Mouse (Mus musculus) lung, embryonic 16.5 days (tissue): ENCODE results near the gene Gm11554. TPM values are rescaled to one million over a fixed set of nuclear protein-coding genes. Genes with fewer than 3 reads are reported as not detected.
"Not testable (repeated sequence)": the region's sequence is repeated elsewhere in the genome, so short reads cannot be mapped to it uniquely, and the experiment has no call there.

Source experiments
- ATAC-seq: fragments of 200-750 bp; cut with Nextera tagmentation; 2 replicates; pipeline ENCODE4 v1.8.0; 2017; ENCODE audit warnings: low read depth, mild to moderate bottlenecking, moderate library complexity
- H3K27ac ChIP-seq: fragments of 300-500 bp; sonication (generic); 2 replicates; pipeline ENCODE4 v1.5.1; 2014; ENCODE audit warnings: mild to moderate bottlenecking, control low read depth, low read length
- H3K27me3 ChIP-seq: fragments of 300-500 bp; sonication (generic); 2 replicates; pipeline ENCODE4 v1.6.1; 2014; ENCODE audit warnings: low read depth, low read length, mixed read lengths; ENCODE audit not compliant: control insufficient read depth, insufficient read depth
- H3K36me3 ChIP-seq: fragments of 300-500 bp; sonication (generic); 2 replicates; pipeline ENCODE4 v1.6.1; 2014; ENCODE audit warnings: low read length; ENCODE audit not compliant: control insufficient read depth, insufficient read depth
- H3K4me1 ChIP-seq: fragments of 300-500 bp; sonication (generic); replicated peaks from 2 replicates; pipeline ENCODE4 v1.6.1; 2014; ENCODE audit warnings: low read length, mixed read lengths; ENCODE audit not compliant: control insufficient read depth, insufficient read depth
- H3K4me2 ChIP-seq: fragments of 300-500 bp; sonication (generic); 2 replicates; pipeline ENCODE4 v1.6.1; 2014; ENCODE audit warnings: low read depth, low read length, control low read depth
- H3K4me3 ChIP-seq: fragments of 300-500 bp; sonication (generic); 2 replicates; pipeline ENCODE4 v1.5.1; 2014; ENCODE audit warnings: mild to moderate bottlenecking, low read length, control low read depth
- H3K9ac ChIP-seq: fragments of 300-500 bp; sonication (generic); 2 replicates; pipeline ENCODE4 v1.6.1; 2014; ENCODE audit warnings: low read length, control low read depth
- H3K9me3 ChIP-seq: fragments of 300-500 bp; sonication (generic); 2 replicates; pipeline ENCODE4 v1.6.1; 2016; ENCODE audit warnings: low read length; ENCODE audit not compliant: control insufficient read depth
- WGBS: fragments of 180-500 bp; shearing (Covaris S2); extraction: QIAGEN DNeasy Blood & Tissue Kit; methylation state at CpG from one replicate; pipeline ENCODE4 v1.1.7; 2014; 5-methylcytosine and 5-hydroxymethylcytosine counted together
- polyA plus RNA-seq: library from polyadenylated mRNA; unstranded; fragments of >200 nt; fragmentation: Nextera tagmentation; extraction: Ambion mirVana; gene quantifications from 2 replicates; pipeline ENCODE4 v1.2.1, GENCODE M21; 2015

Gm11554 gene
- polyA plus RNA-seq, 1 experiment from 2014 or later = not detected

DNA sequence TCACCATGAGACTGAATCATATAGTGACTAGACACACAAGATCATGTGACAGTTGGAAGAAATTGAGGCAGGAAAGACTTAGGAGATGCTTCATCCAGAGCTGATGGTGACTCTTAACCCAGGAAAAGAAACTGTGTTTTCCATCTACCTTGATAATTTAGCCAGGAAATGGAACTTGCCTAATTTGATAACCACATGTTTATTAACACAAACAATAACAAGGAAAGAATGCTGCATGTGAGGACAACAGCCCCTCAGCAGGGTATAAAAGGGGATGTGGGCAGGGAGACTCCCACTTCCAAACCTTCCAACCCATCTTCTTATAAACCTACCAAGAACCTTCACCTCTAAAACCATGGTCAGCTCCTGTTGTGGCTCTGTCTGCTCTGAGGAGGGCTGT, 19.3 kb downstream of the Gm11554 start, which contains the start of gene Krtap4-9:
Krtap4-9 (plus strand) TSS at position 301 of the 400 bp plus-strand sequence.
- not testable (repeated sequence) for H3K9me3 ChIP-seq

DNA sequence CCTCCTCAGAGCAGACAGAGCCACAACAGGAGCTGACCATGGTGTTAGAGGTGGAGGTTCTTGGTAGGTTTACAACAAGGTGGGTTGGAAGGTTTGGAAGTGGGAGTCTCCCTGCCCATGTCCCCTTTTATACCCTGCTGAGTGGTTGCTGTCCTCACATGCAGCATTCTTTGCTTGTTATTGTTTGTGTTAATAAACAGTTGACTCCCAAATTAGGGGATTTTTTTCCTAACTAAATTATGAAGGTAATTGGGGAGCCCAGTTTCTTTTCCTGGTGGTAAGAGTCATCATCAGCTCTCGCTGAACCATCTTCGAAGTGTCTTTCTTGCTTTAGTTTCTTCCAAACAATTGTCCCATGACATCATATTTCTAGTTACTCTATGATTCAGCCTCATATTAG, 23.6 kb downstream of the Gm11554 start, which contains the start of gene Krtap4-8:
Krtap4-8 (minus strand) TSS at position 101 of the 400 bp plus-strand sequence.
- no peak within 1 kb of the TSS for H3K9ac ChIP-seq

More for the DNA sequence above, 19.3 kb downstream of the Gm11554 start, which contains the start of gene Krtap4-9:
- H3K36me3 ChIP-seq, H3K4me1 ChIP-seq, H3K9ac ChIP-seq, H3K4me2 ChIP-seq, H3K27ac ChIP-seq, H3K27me3 ChIP-seq, ATAC-seq, H3K4me3 ChIP-seq: not testable (repeated sequence)

DNA sequence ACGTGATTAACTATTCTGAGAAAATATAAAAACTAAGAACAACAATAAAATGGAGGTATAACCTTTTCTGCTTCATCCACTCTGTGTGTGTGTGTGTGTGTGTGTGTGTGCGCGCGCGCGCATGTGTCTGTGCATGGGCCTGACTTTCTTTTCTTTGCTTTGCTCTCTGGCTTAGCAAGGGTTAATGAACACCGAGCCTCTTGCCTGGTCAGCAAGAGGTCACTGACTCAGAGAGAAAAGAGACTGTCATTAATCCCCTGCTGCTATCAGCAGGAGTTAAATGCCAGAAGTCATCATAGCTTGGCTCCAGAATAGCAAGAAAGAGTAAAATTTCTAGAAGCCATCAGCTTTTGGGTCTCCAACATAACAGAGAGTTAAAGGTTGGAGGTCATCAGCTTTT, 25.8 kb downstream of the Gm11554 start:
- H3K9ac ChIP-seq = no peak overlapping the region
- ATAC-seq = no peak
- 62% methylated on average over 7 of the region's 7 CpGs for WGBS
- no peak overlapping the region for H3K27ac ChIP-seq
- H3K27me3 ChIP-seq = no peaks in the 10 kb centered on the region
- H3K36me3 ChIP-seq = no peaks in the 10 kb centered on the region
- no peak overlapping the region for H3K4me2 ChIP-seq
- no peaks in the 10 kb centered on the region for H3K4me1 ChIP-seq
- no peaks in the 10 kb centered on the region for H3K9me3 ChIP-seq
- no peak overlapping the region for H3K4me3 ChIP-seq

More for the DNA sequence above, 23.6 kb downstream of the Gm11554 start, which contains the start of gene Krtap4-8:
- WGBS = 85% methylated on average over 2 of the region's 2 CpGs
- no peaks in the 10 kb centered on the region for H3K4me1 ChIP-seq
- no peak for ATAC-seq
- H3K4me3 ChIP-seq = no peak within 1 kb of the TSS
- no peak within 1 kb of the TSS for H3K4me2 ChIP-seq
- H3K27ac ChIP-seq = no peak within 1 kb of the TSS
- no peaks in the 10 kb centered on the region for H3K9me3 ChIP-seq
- no peaks in the 10 kb centered on the region for H3K36me3 ChIP-seq
- no peaks in the 10 kb centered on the region for H3K27me3 ChIP-seq

DNA sequence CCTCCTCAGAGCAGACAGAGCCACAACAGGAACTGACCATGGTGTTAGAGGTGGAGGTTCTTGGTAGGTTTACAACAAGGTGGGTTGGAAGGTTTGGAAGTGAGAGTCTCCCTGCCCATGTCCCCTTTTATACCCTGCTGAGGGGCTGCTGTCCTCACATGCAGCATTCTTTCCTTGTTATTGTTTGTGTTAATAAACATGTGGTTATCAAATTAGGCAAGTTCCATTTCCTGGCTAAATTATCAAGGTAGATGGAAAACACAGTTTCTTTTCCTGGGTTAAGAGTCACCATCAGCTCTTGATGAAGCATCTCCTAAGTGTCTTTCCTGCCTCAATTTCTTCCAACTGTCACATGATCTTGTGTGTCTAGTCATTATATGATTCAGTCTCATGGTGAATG, 31.4 kb downstream of the Gm11554 start, which contains the start of gene Gm11595:
Gm11595 (minus strand) TSS at position 101 of the 400 bp plus-strand sequence.
- H3K4me3 ChIP-seq, H3K4me1 ChIP-seq, H3K27me3 ChIP-seq, H3K9me3 ChIP-seq, H3K9ac ChIP-seq, H3K36me3 ChIP-seq, ATAC-seq, H3K4me2 ChIP-seq, H3K27ac ChIP-seq: not testable (repeated sequence)

DNA sequence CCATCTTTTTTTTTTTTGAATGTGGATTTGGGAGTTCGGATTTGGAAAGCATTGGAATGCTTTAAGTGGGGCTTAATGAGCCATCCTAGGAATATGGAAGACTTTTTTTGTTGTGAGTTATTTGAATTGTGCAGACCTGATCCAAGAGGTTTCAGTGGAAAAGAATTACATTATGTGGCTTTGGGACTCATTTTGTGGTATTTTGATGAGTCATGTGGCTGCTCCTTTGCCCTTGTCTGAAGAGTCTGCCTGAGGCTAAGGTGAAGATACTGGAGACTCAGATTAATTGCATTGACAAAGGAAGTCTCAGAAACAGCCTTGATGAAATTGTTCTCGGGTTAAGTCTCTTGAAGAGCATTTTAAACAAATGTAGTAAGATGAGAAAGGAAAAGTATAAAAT, 35.8 kb downstream of the Gm11554 start:
- Histone ChIP-seq H3K9me3 (no peaks in the 10 kb centered on the region), H3K4me1 (no peaks in the 10 kb centered on the region), H3K27me3 (no peaks in the 10 kb centered on the region), H3K4me3 (no peak overlapping the region), H3K36me3 (no peaks in the 10 kb centered on the region), H3K9ac (no peak overlapping the region), H3K27ac (no peak overlapping the region), H3K4me2 (no peak overlapping the region)
- WGBS = 60% methylated on average over 2 of the region's 2 CpGs
- ATAC-seq = no peak

DNA sequence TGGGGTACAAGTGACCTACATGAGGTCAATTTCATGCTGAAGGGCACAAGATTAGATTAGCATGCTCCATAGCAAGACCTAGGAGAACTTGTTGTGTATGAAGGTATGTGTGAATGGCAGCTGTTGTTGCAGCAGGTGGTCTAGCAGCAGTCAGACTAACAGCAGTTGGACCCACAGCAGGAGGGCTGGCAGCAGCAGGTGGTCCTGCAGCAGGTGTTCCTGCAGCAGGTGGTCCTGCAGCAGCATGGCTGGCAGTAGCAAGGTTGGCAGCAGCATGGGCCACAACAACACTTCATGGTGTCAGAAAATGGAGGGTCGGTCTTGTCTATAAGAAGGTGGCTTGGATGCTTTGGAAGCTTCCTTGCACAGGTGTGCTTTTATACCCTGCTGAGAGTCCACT, 45.4 kb downstream of the Gm11554 start:
- no peak overlapping the region for H3K27ac ChIP-seq
- no peaks in the 10 kb centered on the region for H3K27me3 ChIP-seq
- H3K9me3 ChIP-seq = no peaks in the 10 kb centered on the region
- 79% methylated on average over 1 of the region's 1 CpGs for WGBS
- H3K4me2 ChIP-seq = no peak overlapping the region
- H3K4me3 ChIP-seq = no peak overlapping the region
- no peaks in the 10 kb centered on the region for H3K36me3 ChIP-seq
- no peak overlapping the region for H3K9ac ChIP-seq
- no peak for ATAC-seq
- no peaks in the 10 kb centered on the region for H3K4me1 ChIP-seq

Other genes starting within 250 kb of the Gm11554 start
- gene Krtap3-2, start 247.6 kb downstream of the Gm11554 start, polyA plus RNA-seq = not detected in 2 replicates
- not detected in 2 replicates for gene Gm11939, start 245.0 kb downstream of the Gm11554 start, polyA plus RNA-seq
- gene Krtap3-1, start 237.8 kb downstream of the Gm11554 start, polyA plus RNA-seq = not detected in 2 replicates
- gene Krtap1-5, start 223.4 kb downstream of the Gm11554 start, polyA plus RNA-seq = not detected in 2 replicates
- not detected in 2 replicates for gene Krtap1-4, start 220.8 kb downstream of the Gm11554 start, polyA plus RNA-seq
- gene Krtap1-3, start 213.1 kb downstream of the Gm11554 start, polyA plus RNA-seq = not detected in 2 replicates
- gene Krtap9-3, start 206.3 kb downstream of the Gm11554 start, polyA plus RNA-seq = not detected in 2 replicates
- not detected in 2 replicates for gene Gm11938, start 201.1 kb downstream of the Gm11554 start, polyA plus RNA-seq
- not detected in 2 replicates for gene Gm11937, start 194.3 kb downstream of the Gm11554 start, polyA plus RNA-seq
- not detected in 2 replicates for gene Krtap2-4, start 189.6 kb downstream of the Gm11554 start, polyA plus RNA-seq
- not detected in 2 replicates for gene Gm11562, start 184.0 kb downstream of the Gm11554 start, polyA plus RNA-seq
- gene Krtap4-1, start 176.2 kb downstream of the Gm11554 start, polyA plus RNA-seq = not detected in 2 replicates
- gene Krtap4-2, start 169.4 kb downstream of the Gm11554 start, polyA plus RNA-seq = not detected in 2 replicates
- gene Krtap4-7, start 160.4 kb downstream of the Gm11554 start, polyA plus RNA-seq = not detected in 2 replicates
- not detected in 2 replicates for gene Gm11555, start 154.2 kb downstream of the Gm11554 start, polyA plus RNA-seq
- gene Gm11563, start 145.5 kb downstream of the Gm11554 start, polyA plus RNA-seq = not detected in 2 replicates
- not detected in 2 replicates for gene Krtap4-6, start 138.5 kb downstream of the Gm11554 start, polyA plus RNA-seq
- not detected in 2 replicates for gene Gm14190, start 113.7 kb downstream of the Gm11554 start, polyA plus RNA-seq
- not detected in 2 replicates for gene Gm14180, start 70.2 kb downstream of the Gm11554 start, polyA plus RNA-seq
- not detected in 2 replicates for gene Gm11595, start 31.5 kb downstream of the Gm11554 start, polyA plus RNA-seq
- not detected in 2 replicates for gene Krtap4-8, start 23.7 kb downstream of the Gm11554 start, polyA plus RNA-seq
- not detected in 2 replicates for gene Krtap4-9, start 19.2 kb downstream of the Gm11554 start, polyA plus RNA-seq
- gene Gm11596, start 11.0 kb downstream of the Gm11554 start, polyA plus RNA-seq = not detected in 2 replicates
- not detected in 2 replicates for gene Gm11569, start 5.5 kb downstream of the Gm11554 start, polyA plus RNA-seq
- not detected in 2 replicates for gene Krtap4-13, start 5.4 kb upstream of the Gm11554 start, polyA plus RNA-seq
- not detected in 2 replicates for gene Gm11564, start 11.2 kb upstream of the Gm11554 start, polyA plus RNA-seq
- gene 2300003K06Rik, start 33.6 kb upstream of the Gm11554 start, polyA plus RNA-seq = not detected in 2 replicates
- not detected in 2 replicates for gene Krtap4-16, start 47.2 kb upstream of the Gm11554 start, polyA plus RNA-seq
- not detected in 2 replicates for gene Gm11568, start 53.5 kb upstream of the Gm11554 start, polyA plus RNA-seq
- not detected in 2 replicates for gene Gm11559, start 60.0 kb upstream of the Gm11554 start, polyA plus RNA-seq
- gene Krtap9-1, start 68.9 kb upstream of the Gm11554 start, polyA plus RNA-seq = not detected in 2 replicates
- gene Gm11567, start 74.7 kb upstream of the Gm11554 start, polyA plus RNA-seq = not detected in 2 replicates
- gene Krtap31-1, start 103.5 kb upstream of the Gm11554 start, polyA plus RNA-seq = not detected in 2 replicates
- gene Gm11565, start 110.3 kb upstream of the Gm11554 start, polyA plus RNA-seq = not detected in 2 replicates
- not detected in 2 replicates for gene Krtap31-2, start 131.8 kb upstream of the Gm11554 start, polyA plus RNA-seq
- gene Krtap9-5, start 144.0 kb upstream of the Gm11554 start, polyA plus RNA-seq = not detected in 2 replicates
- gene Krtap29-1, start 174.6 kb upstream of the Gm11554 start, polyA plus RNA-seq = not detected in 2 replicates
- gene Krtap16-1, start 182.2 kb upstream of the Gm11554 start, polyA plus RNA-seq = not detected in 2 replicates
- 0.83 and 1.2 TPM in 2 replicates for gene Krtap17-1, start 189.5 kb upstream of the Gm11554 start, polyA plus RNA-seq
- gene Krt33a, start 211.8 kb upstream of the Gm11554 start, polyA plus RNA-seq = not detected in 2 replicates
- not detected in 2 replicates for gene Krt33b, start 225.4 kb upstream of the Gm11554 start, polyA plus RNA-seq
- gene Krt34, start 237.1 kb upstream of the Gm11554 start, polyA plus RNA-seq = 0.21 and 0.44 TPM in 2 replicates
- gene Krt31, start 246.1 kb upstream of the Gm11554 start, polyA plus RNA-seq = 0.10 and 0.21 TPM in 2 replicates